Mouse (Mus musculus) MEL (cell line): ENCODE results near the gene Oaz2. TPM values are rescaled to one million over a fixed set of nuclear protein-coding genes. Genes with fewer than 3 reads are reported as not detected.

Source experiments
- DNase-seq: peaks from one replicate; pipeline ENCODE4 v3.0.0; 2011; ENCODE audit warnings: low read depth, low spot score
- H3K27ac ChIP-seq: 2 replicates; pipeline ENCODE4 v1.5.1; 2012; ENCODE audit warnings: low read depth, mild to moderate bottlenecking, control low read depth, low read length, moderate library complexity; ENCODE audit not compliant: control insufficient read depth
- H3K27me3 ChIP-seq, 2 experiments: fragments of 150-350 bp in 1 of 2; sonication (generic) in 1 of 2; 2 replicates each; pipeline ENCODE4 v1.6.1; 2012; ENCODE audit warnings: low read length in 2 of 2, mild to moderate bottlenecking in 2 of 2, improper control_type of control experiment in 1 of 2, moderate library complexity in 1 of 2; ENCODE audit not compliant: insufficient read depth in 2 of 2, control insufficient read depth in 1 of 2
- H3K36me3 ChIP-seq, 2 experiments: 2 replicates each; pipeline ENCODE4 v1.6.1; 2012 to 2014; ENCODE audit warnings: low read length in 2 of 2, improper control_type of control experiment in 1 of 2, inconsistent platforms in 1 of 2, mild to moderate bottlenecking in 1 of 2; ENCODE audit not compliant: insufficient read depth in 2 of 2, control insufficient read depth in 1 of 2
- H3K4me1 ChIP-seq, 2 experiments: fragments of 150-350 bp in 1 of 2; sonication (generic) in 1 of 2; 2 replicates each; pipeline ENCODE4 v1.6.1; 2012; ENCODE audit warnings: low read length in 2 of 2, improper control_type of control experiment in 1 of 2, mild to moderate bottlenecking in 1 of 2; ENCODE audit not compliant: insufficient read depth in 2 of 2, control insufficient read depth in 1 of 2
- H3K4me3 ChIP-seq, 2 experiments: fragments of 150-350 bp in 1 of 2; sonication (generic) in 1 of 2; 2 replicates each; pipeline ENCODE4 v1.5.1; 2012; ENCODE audit warnings: low read depth in 2 of 2, low read length in 2 of 2, mild to moderate bottlenecking in 2 of 2, moderate library complexity in 2 of 2, control low read depth in 1 of 2, improper control_type of control experiment in 1 of 2; ENCODE audit not compliant: control insufficient read depth in 1 of 2, insufficient read depth in 1 of 2
- H3K79me2 ChIP-seq: 2 replicates; pipeline ENCODE4 v1.6.1; 2012; ENCODE audit warnings: mild to moderate bottlenecking, low read length, moderate library complexity; ENCODE audit not compliant: control insufficient read depth, poor library complexity, insufficient read depth
- H3K9ac ChIP-seq: 2 replicates; pipeline ENCODE4 v1.6.1; 2012; ENCODE audit warnings: low read depth, mild to moderate bottlenecking, control low read depth, low read length, moderate library complexity; ENCODE audit not compliant: control insufficient read depth, poor library complexity, severe bottlenecking
- H3K9me3 ChIP-seq: fragments of 150-350 bp; sonication (generic); replicated peaks from 2 replicates; pipeline ENCODE4 v1.6.1; 2012; ENCODE audit warnings: mild to moderate bottlenecking, low read length, improper control_type of control experiment, moderate library complexity; ENCODE audit not compliant: insufficient read depth
- CTCF ChIP-seq, 3 experiments: IDR thresholded peaks in 2 of 3; conservative IDR thresholded peaks in 1 of 3; 2 replicates each; pipeline ENCODE4 v1.5.1; 2011 to 2012; ENCODE audit warnings: low read length in 3 of 3, low read depth in 2 of 3, mild to moderate bottlenecking in 2 of 3, improper control_type of control experiment in 1 of 3, inconsistent platforms in 1 of 3, mixed read lengths in 1 of 3, moderate library complexity in 1 of 3; ENCODE audit not compliant: control insufficient read depth in 1 of 3, insufficient read depth in 1 of 3, poor library complexity in 1 of 3, severe bottlenecking in 1 of 3
- E2F4 ChIP-seq: IDR thresholded peaks from 2 replicates; pipeline ENCODE4 v1.6.1; 2011; ENCODE audit warnings: low read depth, low read length, improper control_type of control experiment, borderline replicate concordance
- GABPA ChIP-seq: IDR thresholded peaks from 2 replicates; pipeline ENCODE4 v1.6.1; 2012; ENCODE audit warnings: low read depth, mild to moderate bottlenecking, inconsistent platforms, low read length, improper control_type of control experiment, moderate library complexity
- GATA1 ChIP-seq: IDR thresholded peaks from 2 replicates; pipeline ENCODE4 v1.6.1; 2011; ENCODE audit warnings: low read depth, low read length, improper control_type of control experiment
- JUND ChIP-seq: IDR thresholded peaks from 2 replicates; pipeline ENCODE4 v1.6.1; 2011; ENCODE audit warnings: low read depth, mild to moderate bottlenecking, improper control_type of control experiment, low read length
- MAFK ChIP-seq: IDR thresholded peaks from 2 replicates; pipeline ENCODE4 v1.6.1; 2011; ENCODE audit warnings: low read depth, mild to moderate bottlenecking, low read length, improper control_type of control experiment, borderline replicate concordance
- MAX ChIP-seq: IDR thresholded peaks from 2 replicates; pipeline ENCODE4 v1.6.1; 2011; ENCODE audit warnings: low read length, improper control_type of control experiment
- MAZ ChIP-seq: IDR thresholded peaks from 2 replicates; pipeline ENCODE4 v1.6.1; 2012; ENCODE audit warnings: low read depth, mild to moderate bottlenecking, inconsistent platforms, low read length, improper control_type of control experiment
- MEF2A ChIP-seq: IDR thresholded peaks from 2 replicates; pipeline ENCODE4 v1.6.1; 2014; ENCODE audit warnings: low read depth, mild to moderate bottlenecking, inconsistent platforms, low read length, improper control_type of control experiment; ENCODE audit not compliant: poor library complexity, insufficient replicate concordance, severe bottlenecking; ENCODE audit errors: extremely low read depth
- MYB ChIP-seq: IDR thresholded peaks from 2 replicates; pipeline ENCODE4 v1.6.1; 2011; ENCODE audit warnings: mild to moderate bottlenecking, low read depth, low read length, improper control_type of control experiment
- MYC ChIP-seq: IDR thresholded peaks from 2 replicates; pipeline ENCODE4 v1.6.1; 2011; ENCODE audit warnings: low read depth, mild to moderate bottlenecking, low read length, improper control_type of control experiment, moderate library complexity
- RAD21 ChIP-seq: IDR thresholded peaks from 2 replicates; pipeline ENCODE4 v1.6.1; 2011; ENCODE audit warnings: mild to moderate bottlenecking, low read depth, low read length, improper control_type of control experiment
- RCOR1 ChIP-seq: IDR thresholded peaks from 2 replicates; pipeline ENCODE4 v1.6.1; 2012; ENCODE audit warnings: low read depth, mild to moderate bottlenecking, inconsistent platforms, low read length, improper control_type of control experiment
- SIN3A ChIP-seq: IDR thresholded peaks from 2 replicates; pipeline ENCODE4 v1.6.1; 2012; ENCODE audit warnings: low read length, improper control_type of control experiment, inconsistent platforms
- SMC3 ChIP-seq: IDR thresholded peaks from 2 replicates; pipeline ENCODE4 v1.6.1; 2011; ENCODE audit warnings: low read depth, low read length, improper control_type of control experiment
- TCF12 ChIP-seq: IDR thresholded peaks from 2 replicates; pipeline ENCODE4 v1.6.1; 2014; ENCODE audit warnings: low read depth, mild to moderate bottlenecking, inconsistent platforms, low read length, improper control_type of control experiment, moderate library complexity
- USF2 ChIP-seq, 2 experiments: IDR thresholded peaks; 2 replicates each; pipeline ENCODE4 v1.6.1; 2011 to 2012; ENCODE audit warnings: improper control_type of control experiment in 2 of 2, low read length in 2 of 2, borderline replicate concordance in 1 of 2, inconsistent platforms in 1 of 2, low read depth in 1 of 2, mild to moderate bottlenecking in 1 of 2; ENCODE audit not compliant: insufficient read depth in 1 of 2
- ZC3H11A ChIP-seq: IDR thresholded peaks from 2 replicates; pipeline ENCODE4 v1.6.1; 2012; ENCODE audit warnings: low read depth, mild to moderate bottlenecking, inconsistent platforms, low read length, improper control_type of control experiment
- ZNF384 ChIP-seq: IDR thresholded peaks from 2 replicates; pipeline ENCODE4 v1.6.1; 2012; ENCODE audit warnings: low read depth, mild to moderate bottlenecking, inconsistent platforms, low read length, improper control_type of control experiment
- polyA plus RNA-seq, 2 experiments: library from polyadenylated mRNA; stranded (reverse) in 1 of 2; unstranded in 1 of 2; fragments of >175 nt in 1 of 2; fragments of >200 nt in 1 of 2; gene quantifications; 2 replicates each; pipeline versions ENCODE4 v1.2.1 to v1.2.4; 2012; ENCODE audit warnings: low replicate concordance in 2 of 2, low read depth in 1 of 2; ENCODE audit not compliant: insufficient read length in 2 of 2, insufficient read depth in 1 of 2, missing spikeins in 1 of 2
- total RNA-seq: library from RNA; depleted of rRNA; stranded (reverse); fragments of 300-350 nt; gene quantifications from 2 replicates; pipeline ENCODE4 v1.2.3, GENCODE M21; 2012

Oaz2 gene
- total and polyA plus RNA-seq, 3 experiments = 16.4 to 34.6 TPM; not detected in 1

GRCm38 (mm10) chr9:65666042-65666441 lies 1.8 kb upstream of the Oaz2 start:
- Histone ChIP-seq H3K79me2 (no peaks in the 10 kb centered on the region), H3K4me3 (peak overlapping the region; percentile 30 to 41; a peak in 3 of 4 replicates), H3K36me3 (no peaks in the 10 kb centered on the region), H3K27ac (no peak overlapping the region), H3K27me3 (peaks cover 0 to 2% of the 10 kb centered on the region in 2 experiments; a peak in 1 of 4 replicates), H3K9ac (peak overlapping the region; percentile 30; the same call in 1 of the 2 replicates), H3K9me3 (no peaks in the 10 kb centered on the region), H3K4me1 (no peaks in the 10 kb centered on the region)
- peak; percentile 78 for DNase-seq
- TF ChIP-seq GATA1 (peak; percentile 82), SIN3A (peak; percentile 72), RAD21 (peak; percentile 93), E2F4 (no peak), MAX (no peak), JUND (0 out of 2 replicates have a peak, but pooled peaks have one; percentile 15), MEF2A (no peak), ZC3H11A (peak; percentile 93), CTCF (IDR thresholded peaks at IDR 0.05 in 2 of 3, conservative IDR thresholded peaks at IDR 0.05 in 1 of 3; ENCODE audit: control insufficient read depth in 1 of 3, insufficient read depth in 1 of 3, low read depth in 2 of 3, low read length in 3 of 3, poor library complexity in 1 of 3, severe bottlenecking in 1 of 3) (peak; percentile 77 to 98 (median 87)), MAZ (peak; percentile 42; the same call in 1 of the 2 replicates), RCOR1 (0 out of 2 replicates have a peak, but pooled peaks have one; percentile 16), SMC3 (peak; percentile 98), ZNF384 (0 out of 2 replicates have a peak, but pooled peaks have one; percentile 37), MYC (0 out of 2 replicates have a peak, but pooled peaks have one; percentile 11), MAFK (no peak)

GRCm38 (mm10) chr9:65671431-65671931 lies 3.7 kb downstream of the Oaz2 start:
- no peaks in the 10 kb centered on the region; the same call in 1 of the 2 replicates for H3K79me2 ChIP-seq
- H3K27ac ChIP-seq = no peak overlapping the region
- TF ChIP-seq MYC (no peak), ZNF384 (no peak), MAZ (no peak), GABPA (no peak), RAD21 (no peak), USF2 (IDR thresholded peaks at IDR 0.05; ENCODE audit: borderline replicate concordance in 1 of 2, insufficient read depth in 1 of 2, low read depth in 1 of 2, low read length in 2 of 2) (no peak), TCF12 (no peak), MYB (no peak), SMC3 (no peak)
- DNase-seq = no peak
- no peak overlapping the region for H3K4me3 ChIP-seq
- H3K9ac ChIP-seq = no peak overlapping the region
- peaks cover 0 to 6% of the 10 kb centered on the region in 2 experiments; a peak in 3 of 4 replicates for H3K4me1 ChIP-seq
- H3K9me3 ChIP-seq = no peaks in the 10 kb centered on the region
- peaks cover 0 to 2% of the 10 kb centered on the region in 2 experiments; a peak in 1 of 4 replicates for H3K27me3 ChIP-seq
- peaks cover 0 to 7% of the 10 kb centered on the region in 2 experiments; a peak in 2 of 4 replicates for H3K36me3 ChIP-seq
